Mouse (Mus musculus) heart, postnatal 25 days (tissue): Measurements from ENCODE around the gene Tbk1. TPM values are rescaled to one million over a fixed set of nuclear protein-coding genes. Genes with fewer than 3 reads are reported as not detected.

Experiments
- DNase-seq: peaks from one replicate; pipeline ENCODE4 v3.0.0; 2022; ENCODE audit warnings: low spot score
- intact Hi-C: fragments of 180-260 bp; cut with DNase I; formaldehyde crosslinking; loops from one replicate; pipeline ENCODE4 v1.15.1; 2025
- microRNA-seq: library from miRNA; unstranded; fragments of <30 nt; microRNA quantifications from one replicate; pipeline ENCODE4 v1.2.0, GENCODE M21; 2022
- total RNA-seq, 2 experiments: library from RNA; stranded (reverse); gene quantifications; 2 replicates each; pipeline ENCODE4 v1.2.3; 2021

Gene Tbk1
- total RNA-seq, 2 experiments from 2014 or later = 16.7 to 20.4 TPM

GRCm38 (mm10) chr10:121505929-121506328, 80.7 kb downstream of the Tbk1 start:
- DNase-seq = no peak
- intact Hi-C loops = no loop called here

- peak; percentile 59 for DNase-seq
These were observed 81.3 kb downstream of the Tbk1 start for GRCm38 (mm10) chr10:121504973-121505911.

GRCm38 (mm10) chr10:121501160-121501559, 85.4 kb downstream of the Tbk1 start:
- intact Hi-C loops = no loop called here
- DNase-seq = no peak

More at GRCm38 (mm10) chr10:121504973-121505911, 81.3 kb downstream of the Tbk1 start:
- intact Hi-C loops = no loop called here

DNA sequence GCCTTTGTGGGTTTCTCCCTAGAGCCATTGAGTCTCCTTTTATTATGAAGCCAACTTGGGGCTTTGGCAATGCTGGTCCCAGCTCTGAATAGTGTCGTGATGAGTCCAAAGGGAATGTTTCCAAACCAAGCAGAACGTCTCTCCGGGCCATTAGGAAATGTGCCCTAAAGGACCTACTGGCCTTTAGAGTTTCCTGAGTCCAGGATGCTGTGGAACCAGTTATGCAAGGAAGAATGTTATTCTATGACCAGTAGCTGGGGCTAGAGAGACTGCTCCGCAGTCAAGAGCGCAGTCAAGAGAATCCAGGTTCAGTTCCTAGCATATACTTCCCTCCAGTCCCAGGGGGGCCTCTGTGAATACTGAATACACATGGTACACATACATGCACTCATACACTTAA, 86.6 kb downstream of the Tbk1 start:
- intact Hi-C loops = no loop called here
- DNase-seq = no peak

DNA sequence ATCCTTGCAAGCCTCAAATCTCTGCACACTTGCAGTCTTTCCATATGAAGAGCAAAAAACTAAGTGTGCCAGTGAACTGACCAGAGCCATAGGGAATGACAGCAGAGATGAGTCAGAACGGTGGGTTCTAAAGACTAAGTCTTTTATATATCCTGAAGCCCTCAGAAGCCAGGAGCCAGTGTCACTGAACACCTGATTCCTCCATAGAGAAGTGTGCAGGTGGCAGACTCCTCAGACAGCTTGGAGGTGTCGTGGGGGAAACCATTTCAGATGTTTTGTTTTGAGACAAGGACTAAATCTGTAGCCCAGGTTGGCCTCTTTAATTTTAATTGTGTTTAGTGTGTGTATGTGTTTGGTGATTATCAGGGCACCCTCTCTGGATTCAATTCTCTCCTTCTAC, 87.5 kb downstream of the Tbk1 start:
- no peak for DNase-seq
- intact Hi-C loops = no loop called here

DNA sequence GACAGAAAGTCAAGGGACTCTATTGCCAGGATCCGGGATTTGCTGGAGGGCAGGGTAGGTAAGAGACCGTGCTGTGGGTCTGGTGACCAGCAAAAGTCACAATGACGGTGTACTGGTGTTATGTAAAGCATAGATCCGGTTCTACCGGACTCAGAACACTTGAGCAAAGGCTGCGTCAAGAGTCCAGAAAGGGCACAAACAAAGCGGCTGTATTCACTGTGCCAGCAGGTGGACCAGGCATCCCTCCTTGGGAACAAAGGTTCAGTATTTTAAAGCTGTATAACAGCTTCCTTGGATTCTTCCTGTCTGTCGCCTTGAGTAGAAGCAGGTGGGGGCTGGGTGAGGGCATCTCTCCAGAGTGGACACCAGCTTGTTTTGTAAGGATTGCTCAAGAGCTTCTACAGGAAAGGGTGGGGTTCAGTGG, 88.1 kb downstream of the Tbk1 start:
- peak; percentile 45 for DNase-seq
- intact Hi-C loops = no loop called here

DNA sequence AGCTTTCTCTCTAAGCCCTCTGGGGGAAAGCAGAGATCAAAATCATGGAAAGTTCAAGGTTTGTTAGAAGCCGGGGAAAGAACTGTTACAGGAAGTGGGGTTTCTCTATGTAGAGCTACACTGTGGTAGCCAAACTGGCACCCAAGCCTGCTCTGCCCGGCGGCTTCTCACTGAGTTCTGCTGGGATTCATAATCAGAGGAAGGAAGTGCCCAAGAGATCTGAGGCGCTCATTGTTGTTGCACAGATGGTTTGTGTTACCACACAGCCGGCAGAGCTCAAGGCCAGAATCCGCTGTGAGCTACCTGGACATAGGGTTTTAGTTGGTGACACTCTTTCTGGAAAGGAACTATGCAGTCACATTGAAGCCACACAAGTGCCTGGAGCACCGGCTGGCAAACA, 88.6 kb downstream of the Tbk1 start:
- intact Hi-C loops = no loop called here
- DNase-seq = no peak

GRCm38 (mm10) chr10:121496616-121497015, 90.0 kb downstream of the Tbk1 start:
- intact Hi-C loops = loop anchor here (1.0 kb wide), 1 partner anchor 11 kb away; no protein-coding TSS in a partner anchor
- no peak for DNase-seq

Small RNA genes lying within 50 kb of the gene (microRNA-seq; reads per million reads assigned to microRNA genes)
- gene Gm24330 = not detected

Other genes starting within 250 kb of the Tbk1 start
- gene Tbc1d30, start 235.5 kb downstream of the Tbk1 start, total RNA-seq = 1 to 10 TPM; 2.0 to 3.0 TPM
- 10 to 100 TPM; 67.8 to 72.4 TPM for gene Gns, start 221.7 kb downstream of the Tbk1 start, total RNA-seq
- 100 to 1,000 TPM; 146 to 157 TPM for gene Rassf3, start 110.4 kb downstream of the Tbk1 start, total RNA-seq
- gene Xpot, start 39.5 kb upstream of the Tbk1 start, total RNA-seq = 10 to 100 TPM; 24.3 to 24.7 TPM
- gene D930020B18Rik, start 54.8 kb upstream of the Tbk1 start, total RNA-seq = not detected
- 1 to 10 TPM; 1.4 to 1.5 TPM for gene BC048403, start 153.2 kb upstream of the Tbk1 start, total RNA-seq